Mouse (Mus musculus) right cerebral cortex, postnatal 14 days (tissue): ENCODE data around the gene Nme4.
"Not testable (repeated sequence)": the region's sequence is repeated elsewhere in the genome, so short reads cannot be mapped to it uniquely, and the experiment has no call there.

Experiments used
- DNase-seq: peaks from one replicate; pipeline ENCODE4 v3.0.0; 2022

Gene Nme4

DNA sequence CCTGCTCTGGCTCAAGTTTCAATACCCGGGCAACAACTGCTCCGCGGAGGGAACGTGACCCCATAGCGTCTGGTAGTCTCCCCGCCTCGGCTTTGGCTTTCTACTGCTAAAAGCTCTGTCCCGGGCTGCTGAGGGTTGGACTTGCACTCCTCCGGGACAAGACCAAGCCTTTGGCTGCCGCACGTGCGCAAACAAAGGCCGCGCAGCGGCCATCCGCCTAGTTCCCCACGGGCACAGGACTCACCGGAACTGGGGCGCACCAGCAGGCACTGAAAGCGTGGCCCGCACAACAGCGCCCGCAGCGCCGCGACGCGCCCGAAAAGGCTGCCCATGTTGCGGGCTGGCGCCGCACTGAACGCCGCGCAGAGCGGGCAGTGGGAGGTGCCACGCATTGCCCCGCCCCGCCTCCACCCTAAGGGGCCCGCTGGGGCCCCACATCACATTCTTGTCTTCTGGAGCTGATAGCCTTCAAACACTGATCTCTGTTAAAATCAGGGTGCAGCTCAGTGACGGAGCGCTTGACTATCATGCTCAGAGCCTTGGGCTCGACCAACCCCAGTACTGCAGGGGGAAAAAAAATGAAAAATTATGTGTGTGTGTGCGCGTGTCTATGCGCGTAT, at the start of gene Nme4:
Nme4 (minus strand) TSS at position 482 of the 620 bp plus-strand sequence.
- peak; percentile 60 for DNase-seq

DNA sequence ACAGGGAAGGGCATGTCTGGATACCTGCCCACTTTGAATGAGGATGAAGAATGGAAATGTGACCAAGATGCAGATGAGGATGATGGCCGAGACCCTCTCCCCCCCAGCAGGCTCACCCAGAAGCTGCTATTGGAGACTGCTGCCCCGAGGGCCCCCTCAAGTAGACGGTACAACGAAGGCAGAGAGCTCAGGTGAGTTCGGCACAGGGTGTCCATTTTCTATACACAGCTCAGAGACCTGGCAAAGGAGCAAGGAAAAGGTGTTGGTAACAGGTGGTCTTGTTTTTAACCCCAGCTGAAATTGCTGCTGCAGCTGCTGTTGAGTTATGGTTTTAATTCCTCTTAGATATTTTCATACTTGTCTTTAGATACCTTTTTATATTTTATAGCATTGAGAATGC, 48.0 kb upstream of the Nme4 start:
- DNase-seq: no peak

DNA sequence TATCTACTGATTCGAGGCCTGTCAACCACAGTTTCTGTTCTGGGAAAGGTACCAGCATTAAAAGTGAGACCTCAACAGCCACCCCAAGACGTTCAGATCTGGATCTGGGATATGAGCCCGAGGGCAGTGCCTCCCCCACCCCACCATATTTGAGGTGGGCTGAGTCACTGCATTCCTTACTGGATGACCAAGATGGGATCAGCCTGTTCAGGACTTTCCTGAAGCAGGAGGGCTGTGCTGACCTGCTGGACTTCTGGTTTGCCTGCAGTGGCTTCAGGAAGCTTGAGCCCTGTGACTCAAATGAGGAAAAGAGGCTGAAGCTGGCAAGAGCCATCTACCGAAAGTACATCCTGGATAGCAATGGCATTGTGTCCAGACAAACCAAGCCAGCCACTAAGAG, 47.4 kb upstream of the Nme4 start:
- no peak for DNase-seq

DNA sequence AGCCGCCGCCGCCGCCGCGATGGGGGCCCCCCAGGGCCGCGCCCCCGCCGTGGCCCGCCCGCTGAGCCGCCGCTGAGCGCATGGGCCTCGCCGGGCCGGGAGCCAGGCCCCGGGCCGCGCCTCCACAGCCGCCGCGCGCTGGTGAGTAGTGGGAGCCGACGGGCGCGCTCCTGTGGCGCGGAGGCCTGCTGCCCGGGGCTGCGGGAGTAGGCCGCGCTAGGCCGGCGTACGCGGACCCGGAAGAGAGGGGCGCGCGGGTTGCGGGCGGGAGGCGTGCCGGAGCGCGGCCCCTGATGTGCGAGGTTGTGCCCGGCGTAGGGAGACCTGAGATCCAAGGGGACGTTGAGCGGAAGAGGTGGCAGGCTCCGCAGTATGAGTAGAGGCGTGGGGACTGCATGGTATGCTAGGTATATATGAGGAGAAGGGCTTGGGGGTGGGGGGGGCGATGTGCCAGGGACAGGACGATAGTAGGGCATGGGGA, 43.5 kb upstream of the Nme4 start:
- DNase-seq: peak; percentile 54

- DNase-seq: peak; percentile 88
Observed at GRCm38 (mm10) chr17:26138239-26138836, 42.9 kb upstream of the Nme4 start, which contains the start of gene Axin1. TSS of gene Axin1 (plus strand) at chr17:26138688.

DNA sequence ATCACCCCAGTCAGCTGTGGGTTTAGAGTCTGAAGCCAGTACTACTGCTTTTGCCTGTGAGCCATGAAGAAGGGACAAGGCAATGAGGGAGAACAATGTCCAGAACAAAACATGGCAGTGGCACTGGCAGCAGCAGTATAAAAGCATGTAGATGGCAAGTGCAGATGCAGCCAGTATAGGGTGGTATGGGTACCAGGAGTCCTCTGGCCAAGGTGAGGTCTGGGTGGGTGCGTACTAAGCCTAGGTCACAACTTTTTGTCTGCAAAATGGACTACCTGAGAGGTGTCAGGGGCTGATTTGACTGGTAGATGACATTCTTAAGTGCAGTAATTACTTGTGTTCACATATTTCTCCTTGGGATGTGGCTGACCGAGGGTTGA, 42.3 kb upstream of the Nme4 start:
- DNase-seq: no peak

DNA sequence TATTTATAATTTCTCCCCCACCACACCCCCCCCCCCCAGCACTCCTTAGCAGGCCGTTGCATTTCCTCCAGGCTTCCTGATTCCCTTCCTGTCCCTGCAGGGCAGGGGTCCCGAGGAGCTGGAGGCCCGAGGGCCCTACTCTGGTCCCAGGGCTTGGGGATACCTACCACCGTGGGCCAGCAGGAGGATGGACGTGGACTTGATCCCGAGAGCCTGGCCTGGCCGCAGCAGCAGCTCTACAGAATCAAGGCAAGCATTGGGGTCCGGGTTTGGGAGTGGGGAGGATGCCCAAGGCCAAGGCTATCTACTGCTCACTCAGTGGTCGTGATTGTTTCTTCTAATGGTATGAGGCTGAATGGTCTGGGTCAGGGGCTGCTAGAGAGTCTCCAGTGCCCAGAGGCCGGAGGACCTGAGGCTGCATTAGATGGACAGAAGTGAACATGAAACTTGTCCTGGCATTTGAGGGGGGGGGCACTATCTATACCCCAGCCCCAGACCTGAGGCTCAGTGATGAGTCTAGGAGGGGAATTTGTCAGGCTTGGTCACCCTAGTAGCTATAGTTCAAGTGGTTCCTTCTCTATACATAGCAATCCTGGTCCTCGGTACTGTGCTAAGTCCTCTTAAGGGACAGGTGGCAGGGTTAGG, 41.8 kb upstream of the Nme4 start:
- no peak for DNase-seq

GRCm38 (mm10) chr17:26131856-26132853, 36.8 kb upstream of the Nme4 start:
- no peak for DNase-seq

- DNase-seq: no peak
Observed at GRCm38 (mm10) chr17:26131062-26131732, 35.8 kb upstream of the Nme4 start.

DNA sequence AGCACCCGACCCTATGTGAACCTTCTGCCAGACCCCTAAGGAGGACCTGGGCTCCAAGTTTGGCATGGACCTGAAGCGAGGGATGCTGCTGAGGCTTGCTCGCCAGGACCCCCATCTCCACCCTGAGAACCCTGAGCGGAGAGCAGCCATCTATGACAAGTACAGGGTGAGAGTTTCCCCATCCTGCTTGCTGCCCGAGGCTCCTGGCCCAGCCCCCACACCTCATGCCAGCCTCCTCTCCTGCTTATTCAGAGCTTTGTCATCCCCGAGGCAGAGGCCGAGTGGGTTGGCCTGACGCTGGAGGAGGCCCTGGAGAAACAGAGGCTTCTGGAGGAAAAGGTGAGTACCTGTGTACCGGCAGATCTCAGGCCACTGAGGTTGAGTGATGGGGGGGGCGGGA, 29.8 kb upstream of the Nme4 start:
- DNase-seq: no peak

GRCm38 (mm10) chr17:26124560-26124959, 29.2 kb upstream of the Nme4 start:
- DNase-seq: no peak

DNA sequence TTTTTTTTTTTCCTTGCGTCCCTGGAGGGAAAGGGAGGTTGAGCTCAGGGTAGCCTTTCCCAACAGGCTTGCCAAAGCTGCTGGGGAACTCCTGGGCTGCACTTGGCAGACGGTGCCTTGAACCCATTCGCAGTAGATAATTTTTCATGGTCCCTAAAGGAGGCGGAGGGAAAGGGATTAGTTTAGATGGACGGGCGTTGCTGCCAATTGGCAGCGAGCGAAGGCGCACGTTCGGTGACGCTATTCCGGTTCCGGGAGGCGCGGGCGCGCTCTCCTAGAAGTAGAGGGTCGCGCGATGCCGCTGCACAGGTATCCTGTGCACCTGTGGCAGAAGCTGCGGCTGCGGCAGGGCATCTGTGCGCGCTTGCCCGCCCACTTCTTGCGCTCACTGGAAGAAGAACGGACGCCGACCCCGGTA, 27.9 kb upstream of the Nme4 start, which contains the start of gene Mrpl28:
Mrpl28 (plus strand) TSS at position 234 of the 418 bp plus-strand sequence.
- peak; percentile 97 for DNase-seq

GRCm38 (mm10) chr17:26122431-26123140, 27.2 kb upstream of the Nme4 start:
- no peak for DNase-seq

GRCm38 (mm10) chr17:26119766-26120710, 24.6 kb upstream of the Nme4 start:
- DNase-seq: peak; percentile 72

DNA sequence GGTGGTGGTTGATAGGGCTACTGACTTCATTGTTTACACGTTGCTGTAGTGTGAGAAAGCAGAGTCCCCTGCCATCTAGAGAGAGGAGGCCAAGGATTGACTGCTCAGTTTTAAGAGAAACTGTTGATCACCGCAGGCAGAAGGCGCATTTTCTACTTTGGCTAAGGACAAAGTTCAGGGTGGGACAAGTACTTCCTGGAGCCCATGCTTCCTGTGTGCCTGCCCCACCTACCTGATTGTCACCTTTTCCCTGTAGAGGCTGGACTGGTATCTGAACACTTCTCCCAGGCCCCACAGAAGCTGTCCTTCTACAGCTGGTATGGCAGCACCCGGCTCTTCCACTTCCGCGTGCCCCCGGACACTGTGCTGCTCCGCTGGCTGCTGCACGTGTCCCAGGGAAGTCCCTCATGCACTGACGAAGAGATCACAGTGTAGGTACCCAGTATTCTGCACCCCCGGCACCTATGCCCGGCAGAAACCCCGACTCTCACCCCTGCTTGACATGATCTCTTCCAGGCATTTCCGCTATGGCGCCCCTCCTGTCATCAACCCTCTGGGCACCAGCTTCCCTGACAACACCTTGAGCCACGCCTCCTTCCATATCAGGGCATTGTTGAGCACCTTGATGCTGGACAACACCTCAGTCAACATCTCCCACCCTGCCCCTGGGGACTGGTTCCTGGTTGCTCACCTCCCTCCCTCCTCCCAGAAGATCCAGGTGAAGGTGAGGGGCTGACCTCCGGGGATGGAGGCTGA, 21.3 kb upstream of the Nme4 start:
- DNase-seq: no peak

DNA sequence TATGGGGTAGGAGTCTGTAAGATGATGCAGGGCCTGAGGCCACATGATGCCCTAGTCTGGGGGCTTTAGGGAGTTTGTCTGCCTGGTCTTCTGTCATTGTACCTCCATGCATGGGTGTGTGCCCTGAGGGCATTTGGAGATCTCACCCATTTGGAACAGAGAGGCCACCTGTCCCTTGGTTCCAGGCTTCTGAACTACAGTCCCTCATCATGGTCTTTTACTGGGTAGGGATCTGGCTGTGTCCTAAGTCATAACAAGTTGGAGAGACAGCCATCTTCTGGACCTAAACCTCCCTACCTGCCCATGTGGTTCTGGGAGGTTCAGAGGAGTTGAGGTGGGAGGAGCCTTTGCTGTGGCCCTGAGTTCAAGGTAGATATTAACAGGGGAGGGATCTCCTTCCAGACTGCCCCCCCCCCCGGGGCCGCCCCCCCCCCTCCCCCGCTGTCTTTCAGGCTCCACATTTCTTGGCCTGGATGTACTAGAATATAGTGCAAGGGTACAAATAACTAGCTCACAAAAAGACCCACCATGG, 20.6 kb upstream of the Nme4 start:
- DNase-seq: no peak

- DNase-seq: no peak
Observed at GRCm38 (mm10) chr17:26115205-26115898, 19.9 kb upstream of the Nme4 start.

DNA sequence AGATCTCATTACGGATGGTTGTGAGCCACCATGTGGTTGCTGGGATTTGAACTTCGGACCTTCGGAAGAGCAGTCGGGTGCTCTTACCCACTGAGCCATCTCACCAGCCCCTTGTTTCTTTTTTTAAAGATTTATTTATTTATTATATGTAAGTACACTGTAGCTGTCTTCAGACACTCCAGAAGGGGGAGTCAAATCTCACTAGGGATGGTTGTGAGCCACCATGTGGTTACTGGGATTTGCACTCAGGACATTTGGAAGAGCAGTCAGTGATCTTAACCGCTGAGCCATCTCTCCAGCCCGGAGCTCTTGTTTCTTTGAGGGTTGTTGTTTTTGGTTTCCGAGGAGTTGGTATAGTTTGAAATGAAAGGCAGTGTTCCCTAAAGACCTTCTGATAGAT, 19.1 kb upstream of the Nme4 start:
- not testable (repeated sequence) for DNase-seq

DNA sequence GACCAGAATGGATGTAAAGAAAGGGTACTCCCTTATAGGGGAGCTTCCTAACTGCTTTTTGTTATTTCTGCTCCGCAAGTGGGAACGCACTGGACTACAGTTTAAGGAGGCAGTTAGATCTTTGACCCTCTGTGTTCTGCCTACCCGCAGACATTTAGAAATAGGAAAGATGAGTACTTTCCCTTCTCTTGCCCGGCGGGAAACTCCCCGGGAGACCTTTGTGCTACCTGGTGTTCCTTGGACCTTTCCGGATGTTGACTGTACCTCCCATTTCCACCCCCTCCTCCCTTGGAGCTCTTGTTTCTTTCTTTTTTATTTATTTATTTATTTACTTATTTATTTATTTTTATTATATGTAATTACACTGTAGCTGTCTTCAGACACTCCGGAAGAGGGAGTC, 18.7 kb upstream of the Nme4 start:
- DNase-seq: no peak
